30 mouse cellular contexts compared by ENCODE assay signal in the genomic region with DNA sequence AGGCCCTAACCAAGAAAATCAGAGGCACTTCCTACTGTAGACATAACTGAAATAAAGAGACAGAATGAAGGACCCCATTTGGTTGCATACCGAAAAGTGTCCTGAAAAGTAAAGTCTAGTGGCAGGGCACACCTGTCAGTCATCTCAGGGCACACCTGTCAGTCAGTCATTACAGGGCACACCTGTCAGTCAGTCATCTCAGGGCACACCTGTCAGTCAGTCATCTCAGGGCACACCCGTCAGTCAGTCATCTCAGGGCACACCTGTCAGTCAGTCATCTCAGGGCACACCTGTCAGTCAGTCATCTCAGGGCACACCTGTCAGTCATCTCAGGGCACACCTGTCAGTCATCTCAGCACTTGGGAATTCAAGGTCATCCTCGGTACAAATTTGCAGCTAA. TPM values are rescaled to one million over a fixed set of nuclear protein-coding genes. Genes with fewer than 3 reads are reported as not detected.
"Had no signal": no experiment of that assay in that cellular context is flagged by ENCODE, and none has a peak within 500 bp of the region (broad histone marks: within the 10 kb centered on the region; RNA-seq: fewer than 3 reads in every experiment).

No protein-coding gene starts in this region.

RNA-seq across cellular contexts. Expression of gene Gm9999, which starts 43.5 kb away (rescaled TPM):
- polyA plus RNA-seq: limb, embryonic 10.5 days; limb, embryonic 11.5 days; limb, embryonic 12.5 days; limb, embryonic 13.5 days; limb, embryonic 14.5 days; limb, embryonic 15.5 days; liver, adult 2 months; liver, embryonic 11.5 days; liver, embryonic 12.5 days; liver, embryonic 13.5 days; liver, embryonic 14.5 days; liver, embryonic 15.5 days; liver, embryonic 16.5 days; liver, postnatal 0 days; lung, adult 2 months; lung, embryonic 14.5 days; lung, embryonic 15.5 days; lung, embryonic 16.5 days; lung, postnatal 0 days; macrophage; midbrain, embryonic 10.5 days; midbrain, embryonic 11.5 days; midbrain, embryonic 12.5 days; midbrain, embryonic 13.5 days; midbrain, embryonic 14.5 days; midbrain, embryonic 15.5 days; midbrain, embryonic 16.5 days; midbrain, postnatal 0 days; neural tube, embryonic 11.5 days; neural tube, embryonic 12.5 days had no signal
